In genomic region chr10:128778441-128778840, GRCm38 (mm10) we compare ENCODE assay signal across 9 mouse cellular contexts. TPM values are rescaled to one million over a fixed set of nuclear protein-coding genes. Genes with fewer than 3 reads are reported as not detected.
A peak's percentile ranks its signal among the peaks of the same experiment; 100 is the strongest.
DNase-seq lines count a peak whose midpoint lies in the region; ATAC-seq and TF ChIP-seq lines count a peak whose summit lies in the region.
"Had no signal": no experiment of that assay in that cellular context is flagged by ENCODE, and none has a peak within 500 bp of the region (broad histone marks: within the 10 kb centered on the region; RNA-seq: fewer than 3 reads in every experiment).

No protein-coding gene starts in this region.

- no peaks in the 10 kb centered on the region for H3K36me3 ChIP-seq in heart, embryonic 11.5 days (ENCODE audit: control insufficient read depth, insufficient read depth, low read length)
- no peaks in the 10 kb centered on the region for H3K36me3 ChIP-seq in liver, embryonic 12.5 days
- H3K36me3 ChIP-seq in heart, embryonic 16.5 days (ENCODE audit: control insufficient read depth, insufficient read depth), result no peaks in the 10 kb centered on the region
- no peaks in the 10 kb centered on the region for H3K36me3 ChIP-seq in small intestine, adult 2 months (ENCODE audit: control insufficient read depth, insufficient read depth, low read length)
- H3K36me3 ChIP-seq: hindbrain, embryonic 13.5 days had no signal

- TF ChIP-seq POLR2A in small intestine, adult 2 months (IDR thresholded peaks at IDR 0.05; ENCODE audit: low read depth, low read length), result no peak

- no peak overlapping the region for H3K4me2 ChIP-seq in heart, embryonic 11.5 days
- no peak overlapping the region for H3K4me2 ChIP-seq in liver, embryonic 12.5 days
- no peak overlapping the region for H3K4me2 ChIP-seq in heart, embryonic 16.5 days (ENCODE audit: low read depth, low read length)
- H3K4me2 ChIP-seq: hindbrain, embryonic 13.5 days had no signal

- peak overlapping the region; percentile 92; the same call in 1 of the 2 replicates for H3K27ac ChIP-seq in heart, embryonic 11.5 days (ENCODE audit: low read depth, low read length)
- H3K27ac ChIP-seq in liver, embryonic 12.5 days, result peak overlapping the region; percentile 47; the same call in 1 of the 2 replicates
- H3K27ac ChIP-seq in heart, embryonic 16.5 days (ENCODE audit: low read length), result peak overlapping the region; percentile 92
- H3K27ac ChIP-seq in small intestine, adult 2 months (ENCODE audit: insufficient read depth, low read depth, low read length), result peak overlapping the region; percentile 90; the same call in 1 of the 2 replicates

- H3K4me1 ChIP-seq in heart, embryonic 11.5 days (ENCODE audit: control insufficient read depth, insufficient read depth, low read length), result no peaks in the 10 kb centered on the region
- peaks cover 18% of the 10 kb centered on the region for H3K4me1 ChIP-seq in liver, embryonic 12.5 days
- no peaks in the 10 kb centered on the region; the same call in 1 of the 2 replicates for H3K4me1 ChIP-seq in heart, embryonic 16.5 days (ENCODE audit: control insufficient read depth, insufficient read depth, low read length)
- no peaks in the 10 kb centered on the region; the same call in 1 of the 2 replicates for H3K4me1 ChIP-seq in small intestine, adult 2 months (ENCODE audit: control insufficient read depth, insufficient read depth, insufficient read length, low read length)
- H3K4me1 ChIP-seq: hindbrain, embryonic 13.5 days had no signal

- no peaks in the 10 kb centered on the region for H3K9me3 ChIP-seq in heart, embryonic 11.5 days (replicated peaks; ENCODE audit: control insufficient read depth, low read length)
- H3K9me3 ChIP-seq in liver, embryonic 12.5 days (replicated peaks), result peaks cover 3% of the 10 kb centered on the region; the same call in 1 of the 2 replicates
- H3K9me3 ChIP-seq in heart, embryonic 16.5 days (replicated peaks; ENCODE audit: control insufficient read depth, low read length), result no peaks in the 10 kb centered on the region; the same call in 1 of the 2 replicates

- 81% methylated on average over 2 of the region's 2 CpGs for WGBS in heart, embryonic 11.5 days (ENCODE audit: insufficient replicate concordance)
- WGBS in liver, embryonic 12.5 days (ENCODE audit: insufficient replicate concordance), result 81% methylated on average over 2 of the region's 2 CpGs
- WGBS in heart, embryonic 16.5 days, result 81% methylated on average over 2 of the region's 2 CpGs
- WGBS in small intestine, adult 2 months, result 86% methylated on average over 2 of the region's 2 CpGs

- H3K9ac ChIP-seq in heart, embryonic 11.5 days (ENCODE audit: low read depth, low read length), result no peak overlapping the region
- no peak overlapping the region for H3K9ac ChIP-seq in liver, embryonic 12.5 days
- H3K9ac ChIP-seq in heart, embryonic 16.5 days (ENCODE audit: low read length), result no peak overlapping the region
- H3K9ac ChIP-seq: hindbrain, embryonic 13.5 days had no signal

- DNase-seq in heart, postnatal 25 days (ENCODE audit: low spot score), result no peak
- no peak for DNase-seq in liver
- no peak for DNase-seq in left cerebral cortex, postnatal 36 days (ENCODE audit: low spot score in 2 of 2)
- DNase-seq in retina, embryonic 14.5 days (ENCODE audit: low spot score), result no peak

- no peak overlapping the region for H3K4me3 ChIP-seq in heart, embryonic 11.5 days (ENCODE audit: low read depth, low read length)
- H3K4me3 ChIP-seq in liver, embryonic 12.5 days, result no peak overlapping the region
- no peak overlapping the region for H3K4me3 ChIP-seq in heart, embryonic 16.5 days (ENCODE audit: low read length)
- H3K4me3 ChIP-seq in small intestine, adult 2 months (ENCODE audit: low read depth, low read length), result no peak overlapping the region
- H3K4me3 ChIP-seq: hindbrain, embryonic 13.5 days had no signal

- intact Hi-C loops in heart, postnatal 25 days (cut with DNase I), result loop anchor here (2.0 kb wide), 1 partner anchor 30 kb away; no protein-coding TSS in a partner anchor
- intact Hi-C loops in left cerebral cortex, postnatal 36 days (cut with DNase I), result no loop called here

- TF ChIP-seq CTCF in small intestine, adult 2 months (IDR thresholded peaks at IDR 0.05; ENCODE audit: extremely low read depth, insufficient read length, insufficient replicate concordance, low read depth, low read length), result no peak

- H3K27me3 ChIP-seq in heart, embryonic 11.5 days (ENCODE audit: control insufficient read depth, insufficient read depth, low read length), result no peaks in the 10 kb centered on the region
- H3K27me3 ChIP-seq in liver, embryonic 12.5 days (replicated peaks), result no peaks in the 10 kb centered on the region
- H3K27me3 ChIP-seq in heart, embryonic 16.5 days (ENCODE audit: control insufficient read depth, insufficient read depth, low read length), result no peaks in the 10 kb centered on the region
- no peaks in the 10 kb centered on the region for H3K27me3 ChIP-seq in small intestine, adult 2 months (ENCODE audit: control insufficient read depth, insufficient read depth, low read length)
- H3K27me3 ChIP-seq: hindbrain, embryonic 13.5 days had no signal

- ATAC-seq in heart, embryonic 11.5 days (replicated peaks; ENCODE audit: insufficient number of reproducible peaks, low FRiP score, low TSS enrichment), result no peak
- no peak for ATAC-seq in liver, embryonic 12.5 days
- no peak for ATAC-seq in heart, embryonic 16.5 days (replicated peaks; ENCODE audit: extremely low read depth, insufficient read depth, low FRiP score)

RNA-seq across cellular contexts. Expression of gene Mmp19, which starts 12.3 kb away (rescaled TPM):
- polyA plus RNA-seq in heart, embryonic 11.5 days (2014; fragmentation: Nextera tagmentation; extraction: Ambion mirVana), result 0.49 and 0.57 TPM in 2 replicates
- 1 to 10 TPM; 3.1 to 3.2 TPM for total RNA-seq in heart, postnatal 25 days (2021)
- 5.5 and 6.8 TPM in 2 replicates for polyA plus RNA-seq in liver, embryonic 12.5 days (2016; fragmentation: Nextera tagmentation; extraction: Ambion mirVana)
- 1.3 and 2.4 TPM in 2 replicates for polyA plus RNA-seq in heart, embryonic 16.5 days (2015; fragmentation: Nextera tagmentation; extraction: Ambion mirVana)
- 1.2 and 2.5 TPM in 2 replicates for polyA plus RNA-seq in small intestine, adult 2 months (2012; rRNA removed)
- under 1 TPM; 0.50 to 0.76 TPM for total RNA-seq in left cerebral cortex, postnatal 36 days (2021)

RNA-seq across cellular contexts. Expression of gene Dnajc14, which starts 25.4 kb away (rescaled TPM):
- 28.7 and 37.0 TPM in 2 replicates for polyA plus RNA-seq in heart, embryonic 11.5 days (2014; fragmentation: Nextera tagmentation; extraction: Ambion mirVana)
- 10 to 100 TPM; 31.8 to 38.2 TPM for total RNA-seq in heart, postnatal 25 days (2021)
- 27.9 and 29.1 TPM in 2 replicates for polyA plus RNA-seq in liver, embryonic 12.5 days (2016; fragmentation: Nextera tagmentation; extraction: Ambion mirVana)
- polyA plus RNA-seq in heart, embryonic 16.5 days (2015; fragmentation: Nextera tagmentation; extraction: Ambion mirVana), result 40.3 and 42.2 TPM in 2 replicates
- polyA plus RNA-seq in small intestine, adult 2 months (2012; rRNA removed), result 4.6 and 12.1 TPM in 2 replicates
- 10 to 100 TPM; 65.0 to 66.9 TPM for total RNA-seq in left cerebral cortex, postnatal 36 days (2021)

RNA-seq across cellular contexts. Expression of gene Tmem198b, which starts 25.7 kb away (rescaled TPM):
- polyA plus RNA-seq in heart, embryonic 11.5 days (2014; fragmentation: Nextera tagmentation; extraction: Ambion mirVana), result 15.0 and 18.2 TPM in 2 replicates
- total RNA-seq in heart, postnatal 25 days (2021), result 1 to 10 TPM; 5.8 to 6.4 TPM
- polyA plus RNA-seq in liver, embryonic 12.5 days (2016; fragmentation: Nextera tagmentation; extraction: Ambion mirVana), result 3.7 and 3.9 TPM in 2 replicates
- polyA plus RNA-seq in heart, embryonic 16.5 days (2015; fragmentation: Nextera tagmentation; extraction: Ambion mirVana), result 16.2 and 18.1 TPM in 2 replicates
- 4.6 and 7.0 TPM in 2 replicates for polyA plus RNA-seq in small intestine, adult 2 months (2012; rRNA removed)
- 1 to 10 TPM; 8.4 to 8.5 TPM for total RNA-seq in left cerebral cortex, postnatal 36 days (2021)

RNA-seq across cellular contexts. Expression of gene Pym1, which starts 30.8 kb away (rescaled TPM):
- 25.4 and 27.2 TPM in 2 replicates for polyA plus RNA-seq in heart, embryonic 11.5 days (2014; fragmentation: Nextera tagmentation; extraction: Ambion mirVana)
- total RNA-seq in heart, postnatal 25 days (2021), result 1 to 10 TPM; 6.8 to 8.6 TPM
- 25.8 and 26.8 TPM in 2 replicates for polyA plus RNA-seq in liver, embryonic 12.5 days (2016; fragmentation: Nextera tagmentation; extraction: Ambion mirVana)
- polyA plus RNA-seq in heart, embryonic 16.5 days (2015; fragmentation: Nextera tagmentation; extraction: Ambion mirVana), result 18.5 and 20.3 TPM in 2 replicates
- 6.9 and 17.0 TPM in 2 replicates for polyA plus RNA-seq in small intestine, adult 2 months (2012; rRNA removed)
- 10 to 100 TPM; 27.7 to 31.8 TPM for total RNA-seq in left cerebral cortex, postnatal 36 days (2021)

RNA-seq across cellular contexts. Expression of gene Dgka, which starts 33.8 kb away (rescaled TPM):
- polyA plus RNA-seq in heart, embryonic 11.5 days (2014; fragmentation: Nextera tagmentation; extraction: Ambion mirVana), result 5.6 and 5.9 TPM in 2 replicates
- 10 to 100 TPM; 11.7 to 11.9 TPM for total RNA-seq in heart, postnatal 25 days (2021)
- polyA plus RNA-seq in liver, embryonic 12.5 days (2016; fragmentation: Nextera tagmentation; extraction: Ambion mirVana), result 2.8 TPM in 2 replicates
- polyA plus RNA-seq in heart, embryonic 16.5 days (2015; fragmentation: Nextera tagmentation; extraction: Ambion mirVana), result 9.5 and 12.3 TPM in 2 replicates
- polyA plus RNA-seq in small intestine, adult 2 months (2012; rRNA removed), result 35.0 and 101 TPM in 2 replicates
- total RNA-seq in left cerebral cortex, postnatal 36 days (2021), result 1 to 10 TPM; 5.6 to 7.8 TPM
